Mouse (Mus musculus) liver, postnatal 0 days (tissue): ENCODE measurements around the gene Ypel2.

Experiments
- CTCF ChIP-seq: sonication (generic); IDR thresholded peaks from 2 replicates; pipeline ENCODE4 v1.5.1; 2016; ENCODE audit warnings: antibody characterized with exemption, low read depth
- EP300 ChIP-seq: IDR thresholded peaks from 2 replicates; pipeline ENCODE4 v1.6.1; 2016; ENCODE audit warnings: antibody characterized with exemption, low read depth, mild to moderate bottlenecking

DNA sequence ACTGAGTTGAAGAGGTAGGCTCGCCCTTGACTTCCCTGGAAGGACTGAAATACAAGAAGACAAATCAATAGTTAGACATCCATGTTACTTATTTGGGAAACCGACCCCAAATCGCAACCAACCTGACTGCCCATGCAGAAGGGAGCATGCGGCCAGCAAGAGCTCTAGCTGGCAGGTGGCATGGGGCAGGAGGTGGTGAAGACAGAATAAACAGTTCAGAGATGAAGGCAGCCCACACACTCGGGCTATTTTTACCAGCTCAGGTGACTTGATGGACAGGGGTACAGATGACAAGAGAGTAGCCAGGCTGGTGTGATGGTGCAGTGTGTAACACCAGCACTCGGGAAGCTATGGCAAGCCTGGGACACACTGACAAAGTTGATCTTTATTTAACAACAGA is 47.6 kb downstream of the Ypel2 start:
- TF ChIP-seq CTCF: no peak
- TF ChIP-seq EP300: no peak
